Mouse (Mus musculus): ENCODE data around the gene Yjefn3.
A peak's percentile ranks its signal among the peaks of the same experiment; 100 is the strongest.

Gene Yjefn3

GRCm38 (mm10) chr8:69880841-69881240, 21.7 kb downstream of the Yjefn3 start:
- no peak for DNase-seq (ENCODE audit: low spot score in 2 of 2)

GRCm38 (mm10) chr8:69879678-69880077, 22.8 kb downstream of the Yjefn3 start:
- no peak for DNase-seq (ENCODE audit: low spot score in 2 of 2)

- DNase-seq (ENCODE audit: low spot score in 2 of 2) = no peak
Observed at GRCm38 (mm10) chr8:69877992-69878391, 24.5 kb downstream of the Yjefn3 start.

- DNase-seq (ENCODE audit: low spot score in 2 of 2) = no peak
Observed at GRCm38 (mm10) chr8:69877396-69877795, 25.1 kb downstream of the Yjefn3 start.

GRCm38 (mm10) chr8:69876967-69877366, 25.5 kb downstream of the Yjefn3 start:
- no peak for DNase-seq (ENCODE audit: low spot score in 2 of 2)

GRCm38 (mm10) chr8:69876097-69876496, 26.4 kb downstream of the Yjefn3 start:
- DNase-seq (ENCODE audit: low spot score in 2 of 2) = no peak

GRCm38 (mm10) chr8:69874654-69875053, 27.9 kb downstream of the Yjefn3 start:
- no peak for DNase-seq (ENCODE audit: low spot score in 2 of 2)

GRCm38 (mm10) chr8:69874155-69874554, 28.4 kb downstream of the Yjefn3 start:
- DNase-seq (ENCODE audit: low spot score in 2 of 2) = peak in 1 of 2 experiments; percentile 51

- DNase-seq (ENCODE audit: low spot score in 2 of 2) = no peak
Observed at GRCm38 (mm10) chr8:69870907-69871306, 31.6 kb downstream of the Yjefn3 start.

GRCm38 (mm10) chr8:69870003-69870765, 32.3 kb downstream of the Yjefn3 start:
- no peak for DNase-seq (ENCODE audit: low spot score in 2 of 2)

- DNase-seq (ENCODE audit: low spot score in 2 of 2) = no peak
Observed at GRCm38 (mm10) chr8:69867696-69868326, 34.7 kb downstream of the Yjefn3 start.

- DNase-seq (ENCODE audit: low spot score in 2 of 2) = no peak
Observed at GRCm38 (mm10) chr8:69864180-69864579, 38.3 kb downstream of the Yjefn3 start.

GRCm38 (mm10) chr8:69863387-69864020, 39.0 kb downstream of the Yjefn3 start:
- DNase-seq (ENCODE audit: low spot score in 2 of 2) = no peak

GRCm38 (mm10) chr8:69861251-69861650, 41.3 kb downstream of the Yjefn3 start:
- no peak for DNase-seq (ENCODE audit: low spot score in 2 of 2)

- DNase-seq (ENCODE audit: low spot score in 2 of 2) = no peak
Observed at GRCm38 (mm10) chr8:69860807-69861206, 41.7 kb downstream of the Yjefn3 start.

GRCm38 (mm10) chr8:69853869-69854268, 48.6 kb downstream of the Yjefn3 start:
- no peak for DNase-seq (ENCODE audit: low spot score in 2 of 2)

GRCm38 (mm10) chr8:69850926-69851506, 51.5 kb downstream of the Yjefn3 start:
- DNase-seq (ENCODE audit: low spot score in 2 of 2) = no peak

GRCm38 (mm10) chr8:69849899-69850298, 52.6 kb downstream of the Yjefn3 start:
- no peak for DNase-seq (ENCODE audit: low spot score in 2 of 2)

- peak; percentile 28 to 53 for DNase-seq (ENCODE audit: low spot score in 2 of 2)
Observed at GRCm38 (mm10) chr8:69848951-69849350, 53.6 kb downstream of the Yjefn3 start.

GRCm38 (mm10) chr8:69847167-69848065, 55.1 kb downstream of the Yjefn3 start:
- DNase-seq (ENCODE audit: low spot score in 2 of 2) = no peak

All from heart, adult 9 months (tissue).